Mouse (Mus musculus) G1E (cell line): ENCODE data around the gene Myo16. TPM values are rescaled to one million over a fixed set of nuclear protein-coding genes. Genes with fewer than 3 reads are reported as not detected.
A peak's percentile ranks its signal among the peaks of the same experiment; 100 is the strongest.

Source experiments
- ATAC-seq: 2 replicates; pipeline ENCODE4 v1.8.0; 2016; ENCODE audit warnings: mild to moderate bottlenecking; ENCODE audit not compliant: insufficient number of reproducible peaks, poor library complexity, low FRiP score, severe bottlenecking; ENCODE audit errors: extremely low read depth
- DNase-seq: peaks from one replicate; pipeline ENCODE4 v3.0.0; 2012; ENCODE audit warnings: low spot score
- H3K27me3 ChIP-seq: 2 replicates; pipeline ENCODE4 v1.6.1; 2012; ENCODE audit warnings: mild to moderate bottlenecking, low read length, inconsistent platforms; ENCODE audit not compliant: insufficient read depth
- H3K36me3 ChIP-seq: replicated peaks from 2 replicates; pipeline ENCODE3; 2012; ENCODE audit warnings: mild to moderate bottlenecking, inconsistent platforms
- H3K4me1 ChIP-seq: 2 replicates; pipeline ENCODE4 v1.6.1; 2012; ENCODE audit warnings: low read depth, low read length, inconsistent platforms, mixed read lengths; ENCODE audit not compliant: insufficient read depth
- H3K4me3 ChIP-seq: 2 replicates; pipeline ENCODE4 v1.5.1; 2012; ENCODE audit warnings: low read depth, mild to moderate bottlenecking, inconsistent platforms, low read length, moderate library complexity, mixed read lengths
- H3K9me3 ChIP-seq: replicated peaks from 2 replicates; pipeline ENCODE4 v1.6.1; 2012; ENCODE audit warnings: inconsistent platforms
- CTCF ChIP-seq: IDR thresholded peaks from 2 replicates; pipeline ENCODE4 v1.5.1; 2012; ENCODE audit warnings: low read depth, low read length, inconsistent platforms, mixed read lengths
- GATA1 ChIP-seq: IDR thresholded peaks from 2 replicates; pipeline ENCODE4 v1.6.1; 2012; ENCODE audit warnings: borderline replicate concordance, low read length, inconsistent platforms, mixed read lengths
- GATA2 ChIP-seq: IDR thresholded peaks from 2 replicates; pipeline ENCODE4 v1.6.1; 2012; ENCODE audit warnings: low read depth, low read length, inconsistent platforms, borderline replicate concordance
- POLR2AphosphoS5 ChIP-seq: IDR thresholded peaks from 2 replicates; pipeline ENCODE4 v1.6.1; 2012; ENCODE audit warnings: low read depth, low read length, inconsistent platforms; ENCODE audit not compliant: insufficient replicate concordance
- TAL1 ChIP-seq: conservative IDR thresholded peaks from 2 replicates; pipeline ENCODE4 v1.6.1; 2012; ENCODE audit warnings: low read depth, low read length, inconsistent platforms, mixed read lengths
- polyA plus RNA-seq: library from polyadenylated mRNA; stranded (reverse); fragments of >175 nt; gene quantifications from 2 replicates; pipeline ENCODE4 v1.2.3, GENCODE M21; 2012
- total RNA-seq, 2 experiments: library from RNA; stranded (forward) in 1 of 2; stranded (reverse) in 1 of 2; fragments of 200-1000 nt in 1 of 2; fragments of >200 nt in 1 of 2; fragmentation: Nextera tagmentation in 1 of 2; gene quantifications; 2 replicates each; pipeline ENCODE4 v1.2.3; 2014 to 2017

The Myo16 gene
- total and polyA plus RNA-seq, 3 experiments: 0.27 to 0.90 (median 0.38) TPM

- Histone ChIP-seq H3K36me3 (no peaks in the 10 kb centered on the region), H3K4me3 (no peak overlapping the region), H3K9me3 (no peaks in the 10 kb centered on the region), H3K4me1 (peaks cover 39% of the 10 kb centered on the region), H3K27me3 (peaks cover 12% of the 10 kb centered on the region)
- DNase-seq: no peak
- TF ChIP-seq TAL1 (no peak), POLR2AphosphoS5 (no peak), GATA1 (no peak), GATA2 (no peak), CTCF (no peak)
- ATAC-seq: no peak
Measured at GRCm38 (mm10) chr8:10575244-10575643, 421.5 kb downstream of the Myo16 start.

GRCm38 (mm10) chr8:10586956-10587744, 433.4 kb downstream of the Myo16 start:
- Histone ChIP-seq H3K27me3 (peaks cover 28% of the 10 kb centered on the region), H3K4me3 (no peak overlapping the region; the same call in 1 of the 2 replicates), H3K36me3 (no peaks in the 10 kb centered on the region), H3K9me3 (no peaks in the 10 kb centered on the region), H3K4me1 (peaks cover 60% of the 10 kb centered on the region)
- no peak for TF ChIP-seq GATA2
- TF ChIP-seq CTCF: no peak
- no peak for TF ChIP-seq POLR2AphosphoS5
- no peak for TF ChIP-seq GATA1
- no peak for TF ChIP-seq TAL1
- ATAC-seq (no peak), DNase-seq (no peak)

DNA sequence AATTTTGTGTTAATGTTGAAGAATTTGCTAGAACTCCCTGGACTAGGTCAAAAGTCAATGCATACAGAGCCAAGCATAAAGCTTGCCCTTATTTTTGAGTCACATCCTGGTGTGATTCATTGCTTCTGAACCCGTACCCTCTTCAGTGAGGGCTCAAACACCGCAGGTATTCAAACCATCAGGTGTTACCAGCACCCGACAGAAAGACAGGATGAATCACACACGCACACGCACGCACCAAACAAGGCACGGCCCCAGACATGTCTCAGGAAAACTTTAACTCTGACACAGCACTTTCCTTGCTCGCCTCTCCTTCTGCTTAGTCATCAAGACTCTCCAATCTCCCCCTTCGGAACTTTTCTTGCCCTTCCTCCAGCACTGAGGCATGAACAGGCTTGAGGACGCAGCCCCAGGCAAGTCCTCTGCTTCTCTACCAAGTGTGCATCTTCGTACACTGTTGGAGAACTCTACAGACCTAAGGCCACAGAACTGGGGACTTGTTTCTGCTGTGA, 435.8 kb downstream of the Myo16 start:
- peaks cover 59% of the 10 kb centered on the region for H3K4me1 ChIP-seq
- no peak for TF ChIP-seq TAL1
- no peak for TF ChIP-seq POLR2AphosphoS5
- H3K36me3 ChIP-seq: no peaks in the 10 kb centered on the region
- peak; percentile 42 for DNase-seq
- no peak overlapping the region; the same call in 1 of the 2 replicates for H3K4me3 ChIP-seq
- H3K27me3 ChIP-seq: peaks cover 19% of the 10 kb centered on the region
- peak; percentile 73 for ATAC-seq
- no peaks in the 10 kb centered on the region for H3K9me3 ChIP-seq

- DNase-seq (no peak), ATAC-seq (no peak)
- TF ChIP-seq GATA2 (no peak), GATA1 (no peak), POLR2AphosphoS5 (no peak), TAL1 (no peak), CTCF (no peak)
- no peak overlapping the region for H3K4me3 ChIP-seq
- peaks cover 50% of the 10 kb centered on the region for H3K4me1 ChIP-seq
- H3K36me3 ChIP-seq: no peaks in the 10 kb centered on the region
- H3K9me3 ChIP-seq: no peaks in the 10 kb centered on the region
- 0 out of 2 replicates have a peak, but pooled peaks cover 10% of the 10 kb centered on the region for H3K27me3 ChIP-seq
Measured at GRCm38 (mm10) chr8:10592917-10593316, 439.2 kb downstream of the Myo16 start.

DNA sequence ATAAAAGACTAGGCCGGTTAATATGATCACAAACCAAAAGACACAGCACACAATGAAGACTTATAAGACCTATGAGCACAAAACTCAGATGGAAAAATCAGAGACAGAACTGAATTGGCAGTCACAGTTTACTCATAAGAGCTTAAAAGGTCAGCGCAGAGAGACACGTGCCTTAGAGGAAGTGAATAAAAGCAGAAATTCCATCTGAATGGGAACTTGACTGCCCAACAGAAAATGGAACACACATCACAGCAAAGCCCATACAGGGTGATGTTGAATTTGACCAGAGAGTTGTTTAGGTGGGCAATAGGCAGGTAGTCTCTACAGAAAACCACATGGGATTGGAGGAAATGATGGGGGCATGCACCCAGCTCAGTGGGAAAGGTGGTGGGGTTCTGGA, 442.6 kb downstream of the Myo16 start:
- ATAC-seq: no peak
- Histone ChIP-seq H3K4me3 (no peak overlapping the region), H3K9me3 (no peaks in the 10 kb centered on the region), H3K36me3 (no peaks in the 10 kb centered on the region), H3K4me1 (peaks cover 37% of the 10 kb centered on the region), H3K27me3 (0 out of 2 replicates have a peak, but pooled peaks cover 9% of the 10 kb centered on the region)
- no peak for TF ChIP-seq GATA2
- no peak for TF ChIP-seq GATA1
- no peak for TF ChIP-seq POLR2AphosphoS5
- no peak for TF ChIP-seq TAL1
- TF ChIP-seq CTCF: no peak
- no peak for DNase-seq

DNA sequence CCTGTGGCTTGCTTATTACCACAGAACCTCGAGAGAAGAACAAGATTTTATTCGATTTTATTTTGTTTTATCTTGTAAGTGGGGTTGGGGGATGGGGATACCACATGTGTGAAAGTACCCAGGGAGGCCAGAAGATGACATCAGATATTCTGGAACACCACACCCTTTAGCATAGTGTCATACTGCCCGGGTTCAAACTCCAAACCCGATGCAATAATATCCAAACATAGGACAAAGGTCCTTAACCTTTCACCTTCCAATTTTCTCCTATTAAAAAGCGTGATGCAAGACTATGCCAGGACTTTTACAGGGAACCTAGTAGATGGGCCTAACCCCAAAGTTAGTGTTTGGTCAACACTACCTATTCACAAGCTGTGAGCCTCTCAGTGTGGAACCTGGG, 443.9 kb downstream of the Myo16 start:
- no peaks in the 10 kb centered on the region for H3K9me3 ChIP-seq
- no peak overlapping the region for H3K4me3 ChIP-seq
- DNase-seq (no peak), ATAC-seq (no peak)
- H3K4me1 ChIP-seq: peaks cover 33% of the 10 kb centered on the region
- no peaks in the 10 kb centered on the region for H3K36me3 ChIP-seq
- no peak for TF ChIP-seq GATA1
- TF ChIP-seq POLR2AphosphoS5: no peak
- no peak for TF ChIP-seq GATA2
- TF ChIP-seq TAL1: no peak
- peaks cover 14% of the 10 kb centered on the region; the same call in 1 of the 2 replicates for H3K27me3 ChIP-seq
